Mouse (Mus musculus) C2C12 (cell line): Measurements from ENCODE around the gene Slc35f4.

Source experiments
- CEBPB ChIP-seq: IDR thresholded peaks from one replicate; pipeline ENCODE4 v1.6.1; 2011; ENCODE audit warnings: low read depth, mild to moderate bottlenecking, control low read depth, moderate library complexity
- CTCF ChIP-seq: IDR thresholded peaks from one replicate; pipeline ENCODE4 v1.5.1; 2011; ENCODE audit not compliant: control insufficient read depth, insufficient read depth, insufficient read length
- FOSL1 ChIP-seq: IDR thresholded peaks from one replicate; pipeline ENCODE4 v1.8.0; 2011; ENCODE audit warnings: mild to moderate bottlenecking, low read length; ENCODE audit not compliant: poor library complexity, insufficient read depth, severe bottlenecking
- MAX ChIP-seq: IDR thresholded peaks from one replicate; pipeline ENCODE4 v1.6.1; 2011; ENCODE audit warnings: mild to moderate bottlenecking, control low read depth
- MYOD1 ChIP-seq: IDR thresholded peaks from one replicate; pipeline ENCODE4 v1.6.1; 2011; ENCODE audit warnings: low read depth; ENCODE audit not compliant: control insufficient read depth, insufficient read length
- MYOG ChIP-seq: IDR thresholded peaks from one replicate; pipeline ENCODE4 v1.6.1; 2011; ENCODE audit not compliant: control insufficient read depth, insufficient read length; ENCODE audit errors: extremely low read depth
- USF1 ChIP-seq: IDR thresholded peaks from one replicate; pipeline ENCODE4 v1.6.1; 2011; ENCODE audit warnings: low read depth, mild to moderate bottlenecking, control low read depth, moderate library complexity

- TF ChIP-seq CTCF (no peak), MYOG (no peak), USF1 (no peak), MAX (no peak), CEBPB (no peak), MYOD1 (no peak), FOSL1 (no peak)
Observed at GRCm38 (mm10) chr14:49460799-49461198, 65.0 kb downstream of the Slc35f4 start.
